Mouse (Mus musculus): ENCODE results near the gene Pbld2.

Pbld2 gene

GRCm38 (mm10) chr10:63065561-63065960 lies 41.4 kb downstream of the Pbld2 start:
- no peak for DNase-seq

DNA sequence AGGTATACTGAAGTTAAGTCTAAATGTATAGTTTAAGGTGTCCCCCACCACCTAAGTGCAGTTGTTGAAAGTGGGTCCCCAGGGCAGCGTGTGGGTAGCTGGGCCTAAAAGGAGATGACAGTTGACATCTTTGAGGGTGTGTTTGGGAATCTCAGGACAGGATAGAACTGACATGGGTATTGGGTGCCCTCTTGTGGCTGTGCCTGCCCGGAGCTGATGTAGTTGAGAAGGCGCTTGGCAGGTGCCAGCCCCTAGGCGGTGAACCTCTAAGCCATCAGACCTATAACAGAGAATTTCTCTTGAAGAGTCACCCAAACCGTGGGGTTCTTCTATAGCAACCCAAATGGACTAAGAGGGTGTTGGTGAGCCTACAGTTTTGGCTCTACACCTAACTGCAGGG lies 41.9 kb downstream of the Pbld2 start:
- DNase-seq, result peak; percentile 93

- no peak for DNase-seq
Observed at GRCm38 (mm10) chr10:63086304-63086703, 62.2 kb downstream of the Pbld2 start.

DNA sequence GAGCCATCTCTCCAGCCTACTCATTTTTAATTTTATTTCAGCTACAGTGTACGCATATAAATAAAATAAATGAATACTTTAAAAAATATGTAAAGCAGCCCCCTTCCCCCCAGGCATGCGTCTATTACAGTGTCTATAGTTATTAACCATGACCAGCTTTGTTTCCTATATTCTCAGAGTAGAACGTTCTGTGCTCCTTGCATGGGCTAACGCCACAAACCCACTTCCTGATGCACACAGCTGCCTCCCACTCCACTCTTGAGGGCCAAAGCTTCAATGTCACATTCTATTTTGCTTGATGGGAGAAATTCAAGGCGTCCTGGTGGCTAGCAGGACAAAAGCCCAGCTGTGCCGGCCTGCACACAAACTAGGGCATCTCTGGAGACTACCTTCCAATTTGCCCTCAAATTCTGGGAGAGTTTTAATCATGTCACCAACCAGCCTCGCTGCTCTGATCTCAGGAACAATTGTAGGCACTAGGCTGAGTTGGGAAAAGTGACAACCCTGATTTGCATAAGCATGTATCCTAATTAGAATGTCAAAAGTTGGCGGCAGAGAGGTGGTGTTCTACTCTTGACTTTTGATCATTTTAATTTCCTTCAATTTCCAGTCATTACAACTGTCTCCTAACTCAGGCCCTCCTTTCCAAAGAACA lies 65.1 kb downstream of the Pbld2 start:
- DNase-seq, result peak; percentile 28

GRCm38 (mm10) chr10:63089758-63090571 lies 65.8 kb downstream of the Pbld2 start:
- DNase-seq, result peak; percentile 77

GRCm38 (mm10) chr10:63091915-63092314 lies 67.8 kb downstream of the Pbld2 start:
- DNase-seq, result peak; percentile 27

- DNase-seq, result peak; percentile 84
Observed at GRCm38 (mm10) chr10:63092616-63093550, 68.8 kb downstream of the Pbld2 start.

- DNase-seq, result peak; percentile 15
Observed at GRCm38 (mm10) chr10:63096757-63097156, 72.6 kb downstream of the Pbld2 start.

- peak; percentile 46 for DNase-seq
Observed at GRCm38 (mm10) chr10:63098191-63098590, 74.1 kb downstream of the Pbld2 start.

DNA sequence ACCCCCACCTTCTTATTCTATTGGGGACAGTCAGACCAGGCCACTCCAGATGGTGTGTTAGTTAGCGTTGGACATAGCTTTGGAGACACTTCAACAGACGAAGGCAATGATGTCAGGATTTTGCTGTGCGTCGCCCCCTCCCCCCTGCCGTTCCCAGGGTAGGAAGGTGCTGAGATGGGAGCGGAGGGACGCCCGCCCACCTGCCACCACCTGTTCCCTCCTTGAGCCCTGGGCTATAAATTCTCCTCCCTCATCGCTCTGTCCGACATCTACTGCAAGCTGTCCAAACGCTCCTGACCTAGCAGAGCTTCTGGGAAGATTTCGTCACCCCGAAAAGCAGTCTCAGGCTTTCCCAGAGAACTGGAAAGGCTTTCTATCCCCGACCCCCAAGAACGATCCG lies 75.4 kb downstream of the Pbld2 start, which contains the start of gene Atoh7:
Atoh7 (plus strand) TSS at position 131 of the 400 bp plus-strand sequence.
- peak; percentile 96 for DNase-seq

GRCm38 (mm10) chr10:63099941-63100562 lies 75.9 kb downstream of the Pbld2 start:
- DNase-seq, result peak; percentile 90

- no peak for DNase-seq
Observed at GRCm38 (mm10) chr10:63100657-63101056, 76.5 kb downstream of the Pbld2 start.

Measured in cerebellum, adult 9-10 months (tissue).